Mouse (Mus musculus): ENCODE data around the gene Numbl.

Numbl gene

DNA sequence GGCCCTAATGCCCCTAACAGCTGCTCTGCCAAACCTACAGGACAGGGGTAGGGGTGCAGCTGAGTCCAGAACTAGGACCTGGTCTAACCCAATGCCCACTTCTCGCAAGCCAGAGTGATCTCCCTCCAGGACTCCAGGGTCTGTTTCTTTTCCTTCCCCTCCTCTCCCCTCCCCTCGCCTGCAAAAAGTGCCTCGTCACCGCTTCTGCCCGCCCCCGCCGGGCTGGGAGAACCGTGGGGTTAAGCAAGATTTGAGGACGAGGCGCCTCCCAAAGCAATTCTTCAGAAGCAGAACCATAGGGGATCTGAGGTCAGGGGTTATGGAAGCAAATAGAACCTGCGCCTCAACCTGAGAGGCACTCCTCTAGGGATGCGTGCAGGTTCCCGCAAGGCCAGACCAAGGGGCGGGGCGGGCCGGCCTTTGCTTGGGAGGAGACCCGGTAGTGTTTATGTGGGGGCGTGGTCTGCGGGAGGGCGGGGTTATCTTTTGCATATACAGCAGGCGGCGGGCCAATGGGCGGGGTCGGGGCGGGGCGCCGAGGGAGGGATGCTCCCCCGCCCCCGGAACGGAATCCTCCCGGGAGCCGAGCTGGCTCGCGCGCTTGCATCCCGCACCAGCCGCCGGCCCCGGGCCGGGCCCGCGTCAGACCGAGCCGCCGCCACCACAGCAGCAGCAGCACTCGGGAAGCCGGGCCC, at the start of gene Numbl:
Gene Numbl (plus strand): TSS at position 229 of the 695 bp plus-strand sequence.
- peak; percentile 97 for DNase-seq

DNA sequence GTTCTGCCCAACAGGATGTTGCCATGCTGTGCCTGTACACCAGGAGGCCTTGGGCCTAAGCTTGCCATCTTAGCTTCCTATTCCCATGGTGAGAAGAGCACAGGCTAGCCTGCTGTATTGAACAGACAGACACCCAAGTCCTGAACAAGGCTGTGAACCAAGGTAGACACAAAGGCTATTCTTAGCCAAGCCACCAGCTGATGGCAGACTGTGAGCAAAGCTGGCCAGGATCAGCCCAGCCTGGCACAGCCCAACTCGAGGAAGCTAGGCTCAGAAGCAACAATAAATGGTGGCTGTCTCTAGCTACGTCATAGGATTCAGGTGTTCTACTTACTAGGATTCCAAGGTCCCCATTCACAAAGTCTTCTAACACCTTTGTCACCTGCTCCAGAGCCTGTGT, 45.6 kb upstream of the Numbl start:
- DNase-seq: no peak

DNA sequence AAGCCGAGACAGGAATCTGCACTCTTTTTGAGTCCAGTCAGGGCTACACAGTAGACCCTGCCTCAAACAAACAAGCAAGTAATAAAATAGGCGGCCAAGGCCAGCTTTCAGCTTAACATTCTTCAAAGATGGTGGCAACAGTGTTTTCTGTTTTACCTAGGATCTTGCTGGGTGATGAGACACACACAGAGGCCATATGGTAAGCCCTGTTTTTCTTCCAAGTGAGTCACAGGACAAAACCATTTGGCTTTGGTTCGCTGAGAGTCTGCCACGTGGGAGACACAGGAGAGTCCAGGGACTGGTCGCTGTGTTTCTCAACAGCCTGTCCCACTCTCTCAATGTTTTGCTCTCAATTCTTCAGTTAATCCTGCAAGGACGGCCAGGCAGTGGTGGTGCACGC, 39.6 kb upstream of the Numbl start:
- DNase-seq: no peak

DNA sequence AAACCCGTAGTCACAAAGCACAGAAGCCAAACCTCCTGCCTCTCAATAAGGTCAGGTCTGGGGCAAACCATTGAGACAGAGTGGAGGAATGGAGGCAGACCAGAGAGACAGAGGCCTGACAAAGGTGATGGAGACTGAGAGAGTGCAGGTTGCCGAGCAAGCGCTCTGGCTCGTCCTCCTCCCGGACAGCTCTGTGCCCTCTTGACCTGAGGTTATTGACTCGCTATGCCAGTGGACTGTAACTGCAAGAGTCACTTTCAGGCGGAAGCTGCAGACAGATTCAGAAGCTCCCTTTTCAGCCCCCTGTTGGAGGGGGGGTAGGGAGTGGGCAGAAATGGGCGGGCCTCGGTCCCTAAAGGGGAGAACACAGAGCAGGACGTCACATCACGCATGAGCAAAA, 38.3 kb upstream of the Numbl start:
- no peak for DNase-seq

DNA sequence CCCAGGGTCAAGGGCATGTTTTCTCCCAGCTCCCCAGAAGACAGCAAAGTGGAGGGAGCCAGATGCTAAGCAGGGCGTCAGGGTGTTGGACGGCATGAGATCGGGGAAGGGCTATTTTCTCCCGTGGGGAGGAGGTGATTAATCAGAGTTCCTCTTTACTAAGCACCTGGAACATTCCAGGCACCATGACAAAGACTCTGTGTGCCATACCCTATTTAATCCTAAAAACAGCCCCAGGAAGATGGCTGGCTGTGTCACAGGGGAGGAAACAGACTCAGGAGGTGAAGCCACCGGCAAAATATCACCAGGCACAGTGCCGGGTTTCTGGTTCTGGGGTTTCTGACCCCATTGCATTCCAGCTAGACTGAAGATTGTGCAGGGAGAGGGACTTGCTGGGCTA, 36.3 kb upstream of the Numbl start:
- DNase-seq: no peak

DNA sequence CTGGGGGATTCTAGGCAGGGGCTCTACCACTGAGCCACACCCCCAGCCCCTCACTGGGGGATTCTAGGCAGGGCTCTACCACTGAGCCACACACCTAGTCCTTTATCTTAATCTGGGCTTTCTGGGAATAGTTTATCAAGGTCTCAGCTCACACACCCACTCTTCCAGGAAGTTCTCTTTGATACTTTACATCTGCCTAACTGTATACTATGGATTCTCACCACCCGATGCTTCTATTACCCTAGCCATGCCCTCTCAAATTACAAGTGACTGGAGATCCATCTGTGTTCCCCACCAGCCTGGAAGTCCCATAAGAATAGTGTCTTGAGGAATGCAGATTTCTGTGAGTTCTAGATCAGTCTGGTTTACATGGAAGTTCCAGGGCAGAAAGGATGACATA, 35.7 kb upstream of the Numbl start:
- no peak for DNase-seq

DNA sequence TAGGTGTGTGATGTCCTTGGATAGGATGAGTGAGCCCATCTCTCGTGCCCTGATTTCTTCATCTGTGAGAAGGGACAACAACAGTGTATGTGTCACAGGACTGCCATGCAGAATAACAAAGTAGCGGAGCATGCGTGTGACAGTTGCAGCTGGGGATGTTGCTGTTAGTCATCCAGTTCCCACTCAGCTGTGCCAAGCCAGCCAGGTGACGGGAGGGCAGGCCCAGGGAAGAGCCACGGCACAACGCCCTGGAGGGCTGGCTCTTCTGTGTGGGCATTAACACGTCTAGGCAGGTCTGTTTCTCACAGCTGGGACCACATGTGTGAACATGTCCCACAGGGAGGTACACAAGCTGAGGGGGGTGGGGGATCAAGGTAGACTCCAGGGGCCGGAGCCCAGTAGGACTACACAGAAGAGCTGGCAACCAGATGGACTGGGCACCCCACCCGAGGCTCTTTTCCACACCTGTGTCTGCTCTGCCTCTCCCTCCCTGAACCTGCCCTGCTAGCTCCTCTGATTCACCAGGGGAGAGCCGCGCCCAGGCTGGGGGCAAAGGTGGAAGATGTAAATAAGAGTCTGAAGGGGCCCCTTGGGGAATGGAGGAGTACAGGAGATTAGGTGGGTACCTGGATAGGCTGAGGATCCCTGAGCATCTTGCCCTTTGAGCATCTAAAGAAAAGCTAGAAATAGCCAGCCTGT, 33.2 kb upstream of the Numbl start:
- no peak for DNase-seq

DNA sequence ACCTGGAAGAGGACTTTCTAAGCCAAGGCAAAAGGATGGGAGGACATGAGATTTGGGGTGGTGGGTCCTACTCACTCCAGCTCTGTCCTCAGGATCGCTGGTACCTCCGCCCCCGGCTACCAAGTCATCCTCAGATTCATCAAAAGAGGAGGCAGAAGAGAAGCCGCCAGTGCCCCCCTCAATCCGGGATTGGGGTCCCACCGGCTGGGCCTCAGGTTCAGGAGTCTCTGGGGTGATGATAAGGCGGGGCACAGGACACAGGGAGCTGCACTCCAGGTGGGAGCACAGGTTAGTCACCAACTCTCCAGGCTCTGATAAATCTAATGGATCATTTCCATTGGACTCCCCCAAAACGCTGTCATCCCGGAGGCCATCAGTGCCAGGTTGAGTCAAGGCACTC, 31.0 kb upstream of the Numbl start:
- DNase-seq: no peak

DNA sequence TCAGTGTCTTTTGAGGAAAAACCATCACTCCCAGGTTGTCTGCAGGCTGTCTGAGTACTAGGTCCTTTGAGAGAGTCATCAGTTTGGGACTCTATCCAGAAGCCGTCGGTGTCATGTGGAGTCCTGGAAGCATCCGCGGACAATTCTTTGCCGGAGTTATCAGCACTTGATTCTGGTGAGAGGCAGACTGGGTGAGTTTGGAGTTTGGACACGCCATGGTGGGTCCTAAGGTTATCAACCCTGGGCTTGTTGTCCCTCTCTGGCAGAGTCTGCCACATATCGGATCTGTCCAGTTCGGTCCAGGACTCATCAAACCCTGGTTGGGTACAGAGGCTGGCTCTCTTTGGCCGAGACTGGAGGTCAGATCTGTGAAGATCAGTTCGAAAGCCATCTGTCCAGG, 30.6 kb upstream of the Numbl start:
- DNase-seq: no peak

DNA sequence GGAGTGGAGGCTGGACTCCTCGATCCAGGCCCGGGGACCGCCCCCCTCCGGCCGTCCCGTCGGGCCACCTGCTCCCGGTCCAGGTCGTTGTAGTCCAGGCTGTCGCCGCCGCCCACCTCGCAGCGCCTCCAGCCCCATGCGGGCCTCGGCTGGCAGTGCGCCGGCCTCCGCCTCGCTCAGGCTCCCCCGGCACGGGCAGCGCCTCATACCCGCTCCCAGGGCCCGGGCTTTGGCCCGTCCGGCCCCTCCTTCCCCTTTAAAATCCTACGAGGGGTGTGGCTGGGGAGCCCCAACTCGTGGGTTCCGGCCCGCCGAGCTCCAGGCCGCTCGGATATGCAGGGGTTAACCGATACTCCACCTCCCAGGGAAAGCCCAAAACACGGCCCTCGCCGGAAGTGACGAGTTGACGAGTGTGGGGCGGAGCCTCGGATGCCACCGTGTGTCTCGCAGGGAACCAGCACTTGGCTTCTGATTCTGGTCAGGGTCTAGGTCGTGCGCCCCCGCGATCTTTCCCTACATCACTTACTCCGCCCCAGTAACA, 29.9 kb upstream of the Numbl start, which contains the start of gene Itpkc:
Gene Itpkc (minus strand): TSS at position 381 of the 541 bp plus-strand sequence.
- DNase-seq: peak; percentile 97

DNA sequence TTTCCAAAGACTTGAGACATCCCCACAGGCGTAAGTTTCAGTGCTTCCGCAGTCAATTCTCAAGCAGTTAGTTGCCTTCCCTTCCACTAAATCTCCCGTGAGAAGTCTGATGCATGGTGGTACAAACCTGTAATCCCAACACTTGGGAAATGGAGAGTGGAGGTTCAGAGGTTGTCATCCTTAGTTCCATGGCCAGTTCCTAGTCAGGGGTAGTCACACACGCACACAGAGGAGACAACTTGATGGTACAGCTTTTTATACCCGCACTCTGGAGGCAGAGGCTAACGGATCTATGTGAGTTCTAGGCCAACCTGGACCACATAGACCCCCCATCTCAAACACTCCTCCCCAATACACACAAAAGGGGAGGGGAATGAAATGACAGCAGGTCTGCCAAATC, 29.4 kb upstream of the Numbl start:
- DNase-seq: no peak

DNA sequence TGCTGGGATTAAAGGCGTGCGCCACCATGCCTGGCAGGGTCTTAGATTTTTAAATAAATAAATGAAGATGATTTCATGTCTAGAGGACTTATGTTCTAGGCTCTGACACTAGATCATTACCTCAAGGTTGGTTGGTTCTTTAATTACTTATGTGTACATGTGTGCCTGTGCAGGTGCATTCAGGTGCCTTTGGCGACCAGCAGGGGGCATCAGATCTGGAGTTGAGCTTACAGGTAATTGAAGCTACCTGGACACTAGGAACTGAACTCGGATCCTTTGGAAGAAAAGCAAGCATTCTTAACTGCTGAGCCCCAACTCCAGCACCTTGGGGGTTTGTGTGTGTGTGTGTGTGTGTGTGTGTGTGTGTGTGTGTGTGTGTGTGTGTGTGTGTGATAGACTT, 27.5 kb upstream of the Numbl start:
- no peak for DNase-seq

DNA sequence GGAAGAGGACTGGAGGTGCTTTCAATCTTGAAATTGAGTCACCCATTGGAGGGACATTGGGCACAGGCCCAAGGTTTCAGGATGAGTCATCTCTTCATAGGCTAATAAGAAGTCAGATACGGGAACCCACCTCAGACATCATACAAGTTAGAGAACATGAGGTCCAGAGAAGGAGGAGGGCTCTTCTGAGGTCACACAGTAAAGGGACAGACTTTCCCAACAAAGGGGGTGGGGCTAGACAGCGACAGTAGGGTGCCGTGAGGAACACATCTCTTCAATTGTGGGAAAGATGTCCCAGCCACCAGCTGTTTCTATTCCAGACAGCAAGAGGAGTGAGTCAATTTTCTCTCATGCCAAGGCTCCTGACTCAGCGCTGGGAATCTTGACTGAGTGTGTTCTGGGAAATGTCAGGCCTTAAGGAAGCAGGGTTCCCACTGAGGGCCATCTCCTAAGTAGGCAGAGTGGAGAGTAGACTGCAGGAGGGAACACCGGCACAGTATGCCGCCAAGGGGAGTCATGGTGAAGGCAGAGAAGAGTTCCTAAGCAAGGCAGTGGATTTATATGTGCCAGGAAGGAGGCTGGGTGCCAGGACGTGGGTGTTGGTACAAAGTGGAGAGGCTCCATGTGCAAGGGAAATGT, 26.4 kb upstream of the Numbl start:
- peak; percentile 16 for DNase-seq

DNA sequence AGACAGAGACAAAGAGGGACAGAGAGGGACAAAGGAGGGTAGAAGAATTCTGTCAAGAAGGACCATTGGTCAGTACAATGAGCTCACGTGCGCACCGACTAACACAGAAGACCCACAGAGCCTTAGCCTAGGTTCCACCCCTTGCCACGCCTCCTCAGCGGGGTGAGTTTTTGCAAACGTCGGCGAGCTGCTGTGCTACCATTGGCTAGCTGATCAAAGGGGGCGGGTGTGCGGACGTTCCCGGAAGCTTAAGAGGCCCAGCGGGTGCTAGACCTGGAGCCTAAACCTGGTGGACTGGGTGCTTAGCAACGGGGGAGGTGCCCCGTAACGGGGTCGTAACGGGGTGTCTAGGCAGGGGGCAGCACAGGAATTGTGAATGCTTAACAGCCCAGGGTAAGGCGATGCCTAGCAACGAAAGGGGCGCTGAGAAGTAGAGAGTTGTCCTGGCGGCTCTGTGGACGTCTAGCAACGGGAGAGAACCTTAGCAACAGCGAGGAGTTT, 25.4 kb upstream of the Numbl start, which contains the start of gene Coq8b:
Gene Coq8b (plus strand): TSS at position 243 of the 501 bp plus-strand sequence.
- DNase-seq: peak; percentile 98

DNA sequence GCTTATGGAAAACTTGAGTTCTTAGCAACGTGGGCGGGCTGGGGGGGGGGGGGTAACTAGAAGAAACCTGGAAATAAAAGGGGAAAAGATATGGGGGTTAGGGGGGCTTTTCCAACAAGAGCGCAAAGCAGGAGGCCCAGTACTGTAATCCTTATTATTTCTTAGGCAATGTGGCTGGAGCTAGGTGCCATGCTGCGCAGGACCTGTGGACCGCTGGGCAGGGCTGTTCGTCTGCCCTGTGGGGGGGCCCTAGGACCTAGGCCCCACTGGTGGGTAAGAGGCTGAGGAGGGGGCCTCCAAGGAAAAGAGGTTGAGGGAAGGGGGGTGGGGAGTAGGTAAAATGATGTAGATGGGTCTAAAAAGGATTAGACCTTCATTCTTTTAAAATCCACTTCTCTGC, 24.9 kb upstream of the Numbl start:
- DNase-seq: no peak

DNA sequence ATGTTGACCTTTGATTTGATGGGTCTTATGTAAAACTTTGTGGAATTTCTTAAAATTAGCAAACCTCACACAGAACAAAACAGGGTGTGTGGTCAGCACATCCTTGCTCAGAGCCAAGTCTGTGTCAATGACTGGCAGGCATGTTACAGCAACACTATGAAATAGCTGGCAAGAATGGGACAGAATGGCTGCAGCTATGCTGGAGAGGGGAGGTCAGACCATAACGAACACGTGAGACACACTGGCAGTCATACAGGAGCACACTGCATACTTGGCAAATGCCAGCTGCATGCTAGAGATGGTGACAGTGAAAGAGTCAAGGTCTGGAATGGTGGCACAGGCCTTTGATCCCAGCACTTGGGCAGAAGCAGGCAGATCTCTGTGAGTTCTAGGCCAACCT, 22.5 kb upstream of the Numbl start:
- no peak for DNase-seq

DNA sequence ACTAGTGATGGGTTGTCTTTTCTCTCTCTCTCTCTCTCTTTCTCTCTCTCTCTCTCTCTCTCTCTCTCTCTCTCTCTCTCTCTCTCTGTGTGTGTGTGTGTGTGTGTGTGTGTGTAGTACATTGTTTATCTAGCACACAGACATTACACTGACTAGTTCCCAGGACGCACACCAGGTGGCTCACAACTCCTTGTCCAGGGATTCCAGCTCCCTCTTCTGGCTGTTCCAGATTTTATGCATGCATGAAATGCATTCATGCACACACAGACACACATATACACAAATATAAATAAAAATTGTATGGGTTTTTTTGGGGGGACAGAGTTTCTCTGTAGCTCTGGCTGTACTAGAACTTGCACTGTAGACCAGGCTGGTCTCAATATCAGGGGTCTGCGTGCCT, 20.7 kb upstream of the Numbl start:
- no peak for DNase-seq

DNA sequence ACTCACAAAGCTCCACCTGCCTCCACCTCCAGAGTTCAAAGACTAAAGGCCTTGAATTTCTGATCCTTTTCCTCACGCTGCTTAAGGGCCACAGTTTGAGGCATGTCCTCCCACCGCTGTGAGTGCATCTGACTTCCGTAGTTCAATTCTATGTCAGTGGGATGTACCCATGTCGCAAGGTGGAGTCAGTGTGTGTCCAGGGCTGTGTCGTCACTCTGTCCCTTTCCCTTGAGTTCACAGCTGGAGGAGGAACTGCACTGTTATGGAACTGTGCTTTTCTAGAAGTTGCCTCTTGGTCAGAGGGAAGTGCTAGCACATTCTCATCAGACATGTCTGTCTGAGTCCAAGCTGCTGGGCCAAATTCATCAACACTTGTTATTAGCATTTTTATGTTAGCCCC, 19.7 kb upstream of the Numbl start:
- DNase-seq: no peak

DNA sequence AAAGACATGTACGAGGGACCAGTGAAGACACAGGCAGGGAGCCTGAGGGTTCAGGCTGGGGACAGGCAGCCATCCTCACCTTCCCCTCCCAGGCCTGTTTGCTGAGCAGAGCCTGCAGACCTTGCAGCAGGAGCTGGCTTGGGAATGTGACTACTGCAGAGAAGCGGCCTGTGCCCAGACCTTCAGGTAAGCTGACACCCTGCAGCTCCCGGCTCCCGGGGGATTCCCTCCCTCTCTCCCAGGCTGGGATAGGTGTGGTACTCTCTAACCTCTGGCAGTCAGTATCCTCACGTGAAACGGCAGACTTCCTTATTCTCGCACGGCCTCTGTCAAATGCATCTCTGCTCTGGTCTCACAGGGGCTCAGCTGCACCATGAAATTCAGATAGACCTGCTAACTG, 15.0 kb upstream of the Numbl start:
- DNase-seq: no peak

DNA sequence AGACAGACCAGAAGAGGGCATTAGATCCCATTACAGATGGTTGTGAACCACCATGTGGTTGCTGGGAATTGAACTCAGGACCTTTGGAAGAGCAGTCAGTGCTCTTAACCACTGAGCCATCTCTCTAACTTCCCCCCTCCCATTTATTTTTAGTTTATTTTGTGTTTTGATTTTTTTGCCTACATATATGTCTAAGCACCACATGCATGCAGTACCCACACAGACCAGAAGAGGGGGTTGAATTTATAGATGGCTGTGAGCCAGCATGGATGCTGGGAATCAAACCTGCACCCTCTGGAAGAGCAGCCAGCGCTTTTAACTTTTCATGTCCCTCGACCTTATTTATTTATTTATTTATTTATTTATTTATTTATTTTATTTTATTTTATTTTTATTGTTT, 14.1 kb upstream of the Numbl start:
- peak; percentile 44 for DNase-seq

DNA sequence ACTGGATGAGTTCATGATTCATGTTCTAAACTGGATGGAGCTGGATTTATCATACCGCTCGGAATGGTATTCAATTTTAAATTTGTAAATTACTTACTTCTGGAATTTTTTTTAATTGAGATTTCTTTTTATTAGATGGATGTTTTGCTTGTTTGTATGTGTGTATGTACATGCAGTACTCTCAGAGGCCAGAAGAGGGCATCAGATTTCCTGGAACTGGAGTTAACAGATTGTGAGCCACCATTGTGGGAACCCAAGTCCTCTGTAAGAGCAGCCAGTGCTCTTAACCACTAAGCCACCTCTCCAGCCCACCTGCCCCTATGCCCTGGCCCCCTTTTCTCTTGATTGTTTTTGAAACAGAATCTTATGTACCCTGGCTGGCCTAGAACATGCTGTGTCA, 9.1 kb upstream of the Numbl start:
- peak; percentile 68 for DNase-seq

DNA sequence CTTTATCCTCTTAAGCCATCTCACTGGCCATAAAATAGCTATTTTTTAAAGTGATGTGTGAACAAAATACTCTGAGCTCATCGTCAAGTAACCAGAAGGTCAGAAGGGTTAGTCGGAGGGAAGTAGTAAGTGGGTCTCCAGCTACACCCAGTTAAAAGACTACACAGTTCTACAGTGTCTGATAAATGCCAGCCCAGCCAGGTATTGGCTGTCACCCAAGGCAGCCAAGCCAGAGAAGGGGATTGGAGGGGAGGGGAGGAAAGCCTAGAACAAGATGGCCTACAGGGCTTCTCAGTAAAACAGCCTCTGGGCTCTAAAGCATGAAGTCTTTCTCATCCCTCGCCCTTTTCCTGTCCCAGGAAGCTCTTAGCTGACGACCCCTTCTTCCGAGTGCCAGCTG, 8.3 kb upstream of the Numbl start:
- no peak for DNase-seq

DNA sequence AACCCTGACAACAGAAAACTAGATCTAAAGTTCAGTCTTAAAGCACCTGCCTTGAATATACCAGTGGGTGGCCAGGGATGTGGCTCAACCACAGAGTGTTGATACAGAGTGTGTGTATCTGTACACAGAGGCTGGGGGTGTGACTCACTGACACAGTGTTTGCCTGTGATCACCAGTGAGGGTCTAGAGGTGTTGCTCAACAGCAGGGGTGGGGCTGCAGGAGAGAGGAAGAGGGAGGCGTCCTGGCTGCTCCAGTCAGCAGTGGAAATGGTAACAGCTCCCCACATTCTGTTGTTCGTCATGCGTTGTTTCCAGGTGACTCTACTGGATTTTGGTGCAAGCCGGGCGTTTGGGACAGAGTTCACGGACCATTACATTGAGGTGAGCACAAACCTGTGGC, 6.3 kb upstream of the Numbl start:
- DNase-seq: no peak

DNA sequence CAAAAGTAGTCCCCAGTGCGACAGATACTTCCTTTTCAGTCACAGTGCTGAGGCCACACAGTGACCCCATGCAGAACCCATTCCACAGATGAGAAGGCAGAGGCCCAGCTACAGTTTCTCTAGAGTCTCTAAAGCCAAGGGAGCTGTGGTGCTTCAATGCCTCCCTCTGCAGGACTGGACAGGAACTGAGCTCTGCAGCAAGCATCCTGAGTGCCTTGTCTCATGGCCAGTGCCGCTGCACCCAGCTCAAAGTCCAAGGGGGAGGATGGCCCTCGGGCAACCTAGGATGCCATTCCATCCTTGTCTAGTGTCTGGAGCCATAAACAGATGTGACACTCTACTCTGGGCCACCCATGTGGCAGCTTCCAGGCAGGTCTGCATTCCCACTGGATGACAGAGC, 2.5 kb upstream of the Numbl start:
- DNase-seq: peak; percentile 36

Data from retina, postnatal 1 day (tissue).